Mouse (Mus musculus): Measurements from ENCODE around the gene Hnrnpa3. TPM values are rescaled to one million over a fixed set of nuclear protein-coding genes. Genes with fewer than 3 reads are reported as not detected.

Hnrnpa3 gene
- polyA plus RNA-seq, 1 experiment from 2014 or later: 310 TPM

DNA sequence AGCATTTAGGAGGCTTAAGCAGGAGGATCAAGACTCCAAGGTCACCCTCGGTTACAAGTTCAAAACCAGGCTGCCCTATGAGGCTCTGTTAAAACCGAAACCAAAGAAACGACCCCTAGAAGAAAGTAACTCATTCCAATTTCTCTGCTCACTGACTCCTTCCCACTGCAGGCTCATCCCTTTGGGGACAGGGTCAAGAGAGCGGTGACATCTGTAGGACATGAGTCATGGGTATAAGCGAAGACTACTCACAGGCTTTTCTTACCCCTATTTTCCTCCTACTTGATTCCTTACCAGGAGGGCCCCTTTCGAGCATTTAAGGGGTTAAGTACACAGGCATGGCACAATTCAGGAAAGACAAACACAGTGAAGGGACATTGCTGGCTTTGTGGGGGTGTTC, 15.1 kb upstream of the Hnrnpa3 start:
- 84% methylated on average over 6 of the region's 6 CpGs for WGBS
- no peak for ATAC-seq (ENCODE audit: low FRiP score)
- Histone ChIP-seq H3K36me3 (ENCODE audit: control insufficient read depth, insufficient read depth, low read length) (no peaks in the 10 kb centered on the region), H3K4me1 (ENCODE audit: control insufficient read depth, insufficient read depth, low read length) (no peaks in the 10 kb centered on the region), H3K27me3 (ENCODE audit: control insufficient read depth, insufficient read depth, low read length) (no peaks in the 10 kb centered on the region), H3K9ac (ENCODE audit: low read length) (no peak overlapping the region), H3K4me2 (no peak overlapping the region), H3K4me3 (ENCODE audit: low read depth, low read length) (no peak overlapping the region), H3K27ac (ENCODE audit: low read depth, low read length) (no peak overlapping the region), H3K9me3 (ENCODE audit: control insufficient read depth, low read length) (no peaks in the 10 kb centered on the region)
- DNase-seq (ENCODE audit: low spot score, missing footprints): no peak

DNA sequence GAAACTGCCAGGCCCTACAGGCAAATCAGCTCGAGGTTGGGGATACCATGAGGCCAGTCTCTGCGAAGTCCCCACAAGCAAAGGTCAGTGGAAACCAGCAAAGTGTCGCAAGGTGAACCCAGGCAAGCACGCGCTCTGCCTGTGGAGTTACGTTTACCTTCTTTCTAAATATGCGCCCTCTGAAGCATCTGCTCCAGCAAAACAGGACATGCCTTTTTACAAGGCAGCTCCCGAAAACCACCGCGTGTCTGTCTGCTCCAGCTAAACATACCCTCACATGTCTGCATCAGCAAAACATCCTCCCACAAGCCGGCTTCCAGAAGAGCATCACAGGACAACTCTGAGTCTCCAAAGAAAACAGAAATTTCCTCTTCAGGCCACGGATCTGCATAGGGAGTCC, 13.8 kb upstream of the Hnrnpa3 start:
- H3K4me3 ChIP-seq (ENCODE audit: low read depth, low read length): no peak overlapping the region
- no peak for ATAC-seq (ENCODE audit: low FRiP score)
- no peaks in the 10 kb centered on the region for H3K27me3 ChIP-seq (ENCODE audit: control insufficient read depth, insufficient read depth, low read length)
- H3K9ac ChIP-seq (ENCODE audit: low read length): no peak overlapping the region
- H3K36me3 ChIP-seq (ENCODE audit: control insufficient read depth, insufficient read depth, low read length): no peaks in the 10 kb centered on the region
- no peaks in the 10 kb centered on the region for H3K9me3 ChIP-seq (ENCODE audit: control insufficient read depth, low read length)
- no peaks in the 10 kb centered on the region for H3K4me1 ChIP-seq (ENCODE audit: control insufficient read depth, insufficient read depth, low read length)
- no peak overlapping the region for H3K27ac ChIP-seq (ENCODE audit: low read depth, low read length)
- 95% methylated on average over 12 of the region's 12 CpGs for WGBS
- H3K4me2 ChIP-seq: no peak overlapping the region
- no peak for DNase-seq (ENCODE audit: low spot score, missing footprints)

DNA sequence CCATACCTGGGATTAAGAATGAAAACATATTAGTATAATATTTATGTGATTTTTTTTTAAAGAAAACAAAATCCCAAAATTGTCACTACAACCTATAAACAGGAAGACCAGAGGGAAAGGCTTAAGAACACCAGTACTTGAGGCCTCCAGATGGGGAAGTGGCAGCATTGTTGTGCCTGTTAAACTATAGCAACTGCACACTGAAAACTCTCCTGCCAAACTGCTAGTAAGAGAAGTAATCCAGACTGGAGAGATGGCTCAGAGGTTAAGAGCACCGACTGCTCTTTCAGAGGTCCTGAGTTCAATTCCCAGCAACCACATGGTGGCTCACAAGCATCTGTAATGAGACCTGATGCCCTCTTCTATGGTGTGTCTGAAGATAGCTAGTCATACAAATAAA, 8.6 kb upstream of the Hnrnpa3 start:
- H3K27ac ChIP-seq (ENCODE audit: low read depth, low read length): no peak overlapping the region
- no peak overlapping the region for H3K4me2 ChIP-seq
- H3K4me1 ChIP-seq (ENCODE audit: control insufficient read depth, insufficient read depth, low read length): no peaks in the 10 kb centered on the region
- no peak for DNase-seq (ENCODE audit: low spot score, missing footprints)
- no peaks in the 10 kb centered on the region for H3K36me3 ChIP-seq (ENCODE audit: control insufficient read depth, insufficient read depth, low read length)
- WGBS: 88% methylated on average over 1 of the region's 1 CpGs
- H3K9ac ChIP-seq (ENCODE audit: low read length): no peak overlapping the region
- no peaks in the 10 kb centered on the region for H3K27me3 ChIP-seq (ENCODE audit: control insufficient read depth, insufficient read depth, low read length)
- no peak overlapping the region for H3K4me3 ChIP-seq (ENCODE audit: low read depth, low read length)
- no peaks in the 10 kb centered on the region for H3K9me3 ChIP-seq (ENCODE audit: control insufficient read depth, low read length)
- ATAC-seq (ENCODE audit: low FRiP score): no peak

DNA sequence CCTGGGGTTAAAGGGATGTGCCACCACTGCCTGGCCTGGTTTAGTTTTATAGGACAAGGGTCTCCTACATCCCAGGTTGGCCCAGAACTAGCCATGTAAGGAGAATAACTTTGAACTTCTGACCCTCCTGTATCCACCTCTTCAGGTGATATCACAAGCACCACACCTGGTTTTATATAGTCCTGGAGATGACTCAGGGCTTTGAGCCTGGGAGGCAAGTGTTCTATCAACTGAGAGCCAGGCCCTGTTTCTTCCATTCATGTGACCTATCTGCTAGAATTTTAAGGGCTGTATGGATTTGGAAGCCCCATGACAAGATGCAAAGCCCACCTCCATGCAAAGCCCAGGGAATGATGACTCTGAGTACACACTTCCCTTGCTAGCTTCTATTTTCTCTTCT, 5.9 kb upstream of the Hnrnpa3 start:
- no peak for DNase-seq (ENCODE audit: low spot score, missing footprints)
- Histone ChIP-seq H3K9me3 (ENCODE audit: control insufficient read depth, low read length) (no peaks in the 10 kb centered on the region), H3K4me2 (no peak overlapping the region), H3K9ac (ENCODE audit: low read length) (no peak overlapping the region), H3K27ac (ENCODE audit: low read depth, low read length) (no peak overlapping the region), H3K36me3 (ENCODE audit: control insufficient read depth, insufficient read depth, low read length) (no peaks in the 10 kb centered on the region), H3K27me3 (ENCODE audit: control insufficient read depth, insufficient read depth, low read length) (no peaks in the 10 kb centered on the region), H3K4me1 (ENCODE audit: control insufficient read depth, insufficient read depth, low read length) (peaks cover 5% of the 10 kb centered on the region; the same call in 1 of the 2 replicates), H3K4me3 (ENCODE audit: low read depth, low read length) (no peak overlapping the region)
- no peak for ATAC-seq (ENCODE audit: low FRiP score)

DNA sequence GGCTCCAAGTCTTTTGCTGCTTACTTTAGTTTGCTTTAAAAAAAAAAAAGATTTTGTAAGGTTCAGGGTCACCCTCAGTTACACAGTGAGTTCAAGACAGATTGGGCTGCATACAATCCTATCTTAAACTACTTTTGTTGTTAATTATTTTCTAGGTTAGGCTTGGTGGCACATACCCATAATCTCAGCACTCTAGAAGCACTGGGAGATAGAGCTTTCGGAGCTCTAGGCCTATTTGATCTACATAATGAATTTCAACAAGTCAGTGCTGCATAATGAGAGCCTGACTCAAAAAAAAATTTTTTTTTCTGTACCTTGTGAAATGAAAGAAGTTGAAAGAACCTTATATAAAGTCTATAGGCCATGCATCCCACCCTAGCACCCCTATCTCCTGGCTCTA, 4.4 kb upstream of the Hnrnpa3 start:
- H3K4me2 ChIP-seq: no peak overlapping the region
- DNase-seq (ENCODE audit: low spot score, missing footprints) (no peak), ATAC-seq (ENCODE audit: low FRiP score) (no peak)
- H3K36me3 ChIP-seq (ENCODE audit: control insufficient read depth, insufficient read depth, low read length): no peaks in the 10 kb centered on the region
- no peaks in the 10 kb centered on the region for H3K27me3 ChIP-seq (ENCODE audit: control insufficient read depth, insufficient read depth, low read length)
- WGBS: 81% methylated on average over 1 of the region's 1 CpGs
- no peak overlapping the region for H3K4me3 ChIP-seq (ENCODE audit: low read depth, low read length)
- no peaks in the 10 kb centered on the region for H3K9me3 ChIP-seq (ENCODE audit: control insufficient read depth, low read length)
- H3K9ac ChIP-seq (ENCODE audit: low read length): no peak overlapping the region
- H3K4me1 ChIP-seq (ENCODE audit: control insufficient read depth, insufficient read depth, low read length): peaks cover 5% of the 10 kb centered on the region; the same call in 1 of the 2 replicates
- H3K27ac ChIP-seq (ENCODE audit: low read depth, low read length): no peak overlapping the region

DNA sequence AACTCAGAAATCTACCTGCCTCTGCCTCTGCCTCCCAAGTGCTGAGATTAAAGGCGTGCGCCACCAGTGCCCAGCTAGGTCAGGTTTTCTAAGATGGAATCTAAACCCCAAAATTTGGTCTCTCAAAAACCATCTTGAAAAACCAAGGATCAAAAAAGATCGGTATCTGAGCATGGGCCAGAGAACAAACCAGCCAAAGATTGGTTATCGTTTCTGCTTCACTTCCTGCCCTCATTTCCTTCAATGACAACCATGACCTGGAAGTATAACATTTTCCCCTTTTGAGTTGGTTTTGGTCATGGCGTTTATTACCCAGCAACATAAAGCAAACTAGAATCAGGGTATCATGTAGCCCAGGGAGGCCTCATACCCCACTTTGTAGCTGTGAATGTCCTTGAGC, 2.1 kb upstream of the Hnrnpa3 start:
- Histone ChIP-seq H3K4me1 (ENCODE audit: control insufficient read depth, insufficient read depth, low read length) (peaks cover 13% of the 10 kb centered on the region; the same call in 1 of the 2 replicates), H3K4me2 (no peak overlapping the region), H3K9me3 (ENCODE audit: control insufficient read depth, low read length) (no peaks in the 10 kb centered on the region), H3K36me3 (ENCODE audit: control insufficient read depth, insufficient read depth, low read length) (no peaks in the 10 kb centered on the region), H3K27ac (ENCODE audit: low read depth, low read length) (no peak overlapping the region), H3K4me3 (ENCODE audit: low read depth, low read length) (no peak overlapping the region), H3K9ac (ENCODE audit: low read length) (no peak overlapping the region), H3K27me3 (ENCODE audit: control insufficient read depth, insufficient read depth, low read length) (no peaks in the 10 kb centered on the region)
- DNase-seq (ENCODE audit: low spot score, missing footprints): no peak
- no peak for ATAC-seq (ENCODE audit: low FRiP score)
- WGBS: 98% methylated on average over 5 of the region's 5 CpGs

DNA sequence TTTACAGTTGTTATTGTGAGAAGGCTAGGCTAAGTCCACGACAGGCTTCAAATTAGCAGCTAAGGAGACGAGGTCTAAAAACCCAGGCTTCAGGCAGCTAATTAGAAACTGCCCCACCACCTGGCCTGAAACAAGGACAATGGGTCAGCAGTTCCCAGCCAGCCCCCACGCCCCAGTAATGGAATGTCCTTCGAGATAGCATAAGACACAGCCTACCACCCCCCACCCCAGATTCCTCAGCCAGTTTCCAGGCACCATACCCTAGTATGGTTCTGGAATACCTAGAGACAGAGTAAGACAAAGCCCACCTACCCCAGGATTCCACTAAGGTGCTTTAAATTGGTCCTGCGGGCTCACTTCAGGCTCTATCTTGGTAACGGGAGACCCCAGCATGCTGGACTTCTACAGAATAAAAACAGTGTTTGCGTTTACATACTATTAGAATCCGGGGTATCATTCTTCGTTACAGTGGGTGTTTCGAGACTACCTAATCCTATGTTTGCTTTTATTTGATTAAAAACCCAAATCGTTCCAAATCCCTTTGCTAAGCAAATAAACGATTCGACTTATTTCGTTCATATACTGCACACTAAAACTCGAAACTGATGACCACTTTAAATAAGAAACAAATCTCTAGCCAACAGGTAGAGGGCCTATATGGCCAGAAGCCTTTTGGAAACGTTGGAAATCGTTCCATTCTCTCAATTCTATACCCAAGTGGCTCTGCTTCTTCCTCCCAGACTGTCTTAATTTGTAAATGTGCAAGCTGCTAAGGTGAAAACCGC, 962 bp upstream of the Hnrnpa3 start:
- Histone ChIP-seq H3K27ac (ENCODE audit: low read depth, low read length) (peak overlapping the region; percentile 96), H3K9me3 (ENCODE audit: control insufficient read depth, low read length) (no peaks in the 10 kb centered on the region), H3K27me3 (ENCODE audit: control insufficient read depth, insufficient read depth, low read length) (no peaks in the 10 kb centered on the region), H3K9ac (ENCODE audit: low read length) (peak overlapping the region; percentile 95), H3K4me3 (ENCODE audit: low read depth, low read length) (peak overlapping the region; percentile 98), H3K4me1 (ENCODE audit: control insufficient read depth, insufficient read depth, low read length) (peaks cover 13% of the 10 kb centered on the region; the same call in 1 of the 2 replicates), H3K4me2 (peak overlapping the region; percentile 58), H3K36me3 (ENCODE audit: control insufficient read depth, insufficient read depth, low read length) (peaks cover 6% of the 10 kb centered on the region; the same call in 1 of the 2 replicates)
- peak; percentile 96 for DNase-seq (ENCODE audit: low spot score, missing footprints)
- WGBS: 2% methylated on average over 18 of the region's 18 CpGs
- ATAC-seq (ENCODE audit: low FRiP score): no peak

DNA sequence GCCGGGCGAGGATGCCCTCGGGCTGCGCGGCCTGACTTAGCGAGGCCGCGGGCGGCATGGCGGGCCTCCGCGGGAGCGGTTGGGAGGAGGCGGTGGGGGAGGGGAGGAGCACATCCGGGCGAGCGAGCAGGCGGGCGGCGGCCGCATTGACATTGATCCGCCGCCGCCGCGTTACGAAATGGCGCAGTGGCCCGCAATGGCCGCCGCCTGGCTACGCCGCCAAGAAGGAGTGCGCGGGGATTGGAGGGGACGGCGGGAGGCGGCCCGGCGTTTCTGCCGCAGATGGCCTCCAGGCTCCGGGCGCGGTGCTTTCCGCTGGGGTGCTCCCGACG, 534 bp downstream of the Hnrnpa3 start:
- Histone ChIP-seq H3K4me3 (ENCODE audit: low read depth, low read length) (peak overlapping the region; percentile 98), H3K27ac (ENCODE audit: low read depth, low read length) (peak overlapping the region; percentile 96), H3K9ac (ENCODE audit: low read length) (peak overlapping the region; percentile 100), H3K4me2 (peak overlapping the region; percentile 70), H3K4me1 (ENCODE audit: control insufficient read depth, insufficient read depth, low read length) (peaks cover 13% of the 10 kb centered on the region; the same call in 1 of the 2 replicates), H3K9me3 (ENCODE audit: control insufficient read depth, low read length) (no peaks in the 10 kb centered on the region), H3K27me3 (ENCODE audit: control insufficient read depth, insufficient read depth, low read length) (no peaks in the 10 kb centered on the region), H3K36me3 (ENCODE audit: control insufficient read depth, insufficient read depth, low read length) (peaks cover 13% of the 10 kb centered on the region)
- under 1% methylated on average over 33 of the region's 47 CpGs for WGBS
- ATAC-seq (ENCODE audit: low FRiP score): peak; percentile 79
- DNase-seq (ENCODE audit: low spot score, missing footprints): peak; percentile 97

DNA sequence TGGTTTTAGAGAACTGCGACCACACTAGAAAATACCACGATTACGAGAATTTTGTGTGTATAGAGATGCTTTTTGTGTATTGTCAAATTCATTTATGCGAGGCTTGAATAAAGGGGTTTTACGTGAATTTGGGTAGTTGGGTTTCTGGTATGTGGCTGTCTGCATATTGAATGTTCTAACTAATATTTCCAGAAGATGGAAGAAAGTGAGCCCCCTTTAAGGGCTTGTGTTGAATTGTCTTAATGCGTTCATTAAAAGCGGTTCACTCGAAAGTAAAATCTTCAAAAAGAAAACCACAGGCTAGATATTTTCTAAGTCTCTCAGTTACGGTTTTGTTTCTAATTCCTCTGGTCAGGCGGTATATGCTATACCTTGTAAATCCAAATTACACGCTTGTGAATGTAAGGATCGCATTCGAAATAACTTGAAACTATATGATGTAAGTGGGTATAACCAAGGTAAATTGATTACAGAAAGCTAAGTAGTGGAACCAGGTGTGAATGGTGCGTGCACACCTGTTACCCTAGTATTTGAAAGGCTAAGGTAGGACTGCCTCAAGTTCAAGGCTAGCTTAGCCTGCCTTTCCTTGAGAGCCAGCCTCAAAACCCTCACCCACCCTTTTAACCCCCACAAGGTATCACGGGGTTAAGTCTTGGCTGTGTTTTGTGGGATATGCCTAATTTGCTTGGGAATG, 1.3 kb downstream of the Hnrnpa3 start:
- H3K4me2 ChIP-seq: peak overlapping the region; percentile 70
- no peaks in the 10 kb centered on the region for H3K9me3 ChIP-seq (ENCODE audit: control insufficient read depth, low read length)
- 5% methylated on average over 15 of the region's 15 CpGs for WGBS
- ATAC-seq (ENCODE audit: low FRiP score): no peak
- peaks cover 13% of the 10 kb centered on the region for H3K36me3 ChIP-seq (ENCODE audit: control insufficient read depth, insufficient read depth, low read length)
- H3K4me3 ChIP-seq (ENCODE audit: low read depth, low read length): peak overlapping the region; percentile 98
- peak overlapping the region; percentile 96; the same call in 1 of the 2 replicates for H3K27ac ChIP-seq (ENCODE audit: low read depth, low read length)
- peak; percentile 91 for DNase-seq (ENCODE audit: low spot score, missing footprints)
- peaks cover 13% of the 10 kb centered on the region; the same call in 1 of the 2 replicates for H3K4me1 ChIP-seq (ENCODE audit: control insufficient read depth, insufficient read depth, low read length)
- peak overlapping the region; percentile 100 for H3K9ac ChIP-seq (ENCODE audit: low read length)
- H3K27me3 ChIP-seq (ENCODE audit: control insufficient read depth, insufficient read depth, low read length): no peaks in the 10 kb centered on the region
